Mouse (Mus musculus) neutrophil, adult 5-6 weeks (primary cell): ENCODE measurements around the gene Nfix. TPM values are rescaled to one million over a fixed set of nuclear protein-coding genes. Genes with fewer than 3 reads are reported as not detected.
A peak's percentile ranks its signal among the peaks of the same experiment; 100 is the strongest.

Experiments used
- ATAC-seq: fragments of 151-379, 151-347 bp; 2 replicates; pipeline ENCODE4 v1.8.0; 2017; ENCODE audit warnings: mild to moderate bottlenecking, moderate TSS enrichment; ENCODE audit not compliant: insufficient number of reproducible peaks, poor library complexity, low FRiP score, severe bottlenecking; ENCODE audit errors: extremely low read depth
- total RNA-seq: library from RNA; stranded (forward); fragments of 200-1000 nt; gene quantifications from 2 replicates; pipeline ENCODE4 v1.2.3, GENCODE M21; 2017

Nfix gene
- total RNA-seq, 1 experiment from 2014 or later, result 1.7 TPM

GRCm38 (mm10) chr8:84809109-84809940 lies 9.2 kb upstream of the Nfix start:
- no peak for ATAC-seq

- no peak for ATAC-seq
Observed at GRCm38 (mm10) chr8:84806031-84806430, 5.9 kb upstream of the Nfix start.

GRCm38 (mm10) chr8:84799136-84799931 lies 810 bp downstream of the Nfix start:
- peak; percentile 11; the same call in 1 of the 2 replicates for ATAC-seq

- ATAC-seq, result no peak
Observed at GRCm38 (mm10) chr8:84798446-84799135, 1.6 kb downstream of the Nfix start.

GRCm38 (mm10) chr8:84797971-84798370 lies 2.2 kb downstream of the Nfix start:
- no peak for ATAC-seq

GRCm38 (mm10) chr8:84797256-84797797 lies 2.8 kb downstream of the Nfix start:
- ATAC-seq, result no peak

GRCm38 (mm10) chr8:84794486-84794885 lies 5.7 kb downstream of the Nfix start:
- no peak for ATAC-seq

- no peak for ATAC-seq
Observed at GRCm38 (mm10) chr8:84793791-84794485, 6.2 kb downstream of the Nfix start.

GRCm38 (mm10) chr8:84793134-84793533 lies 7.0 kb downstream of the Nfix start:
- no peak for ATAC-seq

GRCm38 (mm10) chr8:84792429-84792947 lies 7.7 kb downstream of the Nfix start:
- ATAC-seq, result no peak

- no peak for ATAC-seq
Observed at GRCm38 (mm10) chr8:84790537-84790936, 9.6 kb downstream of the Nfix start.

GRCm38 (mm10) chr8:84789855-84790486 lies 10.2 kb downstream of the Nfix start:
- no peak for ATAC-seq

- no peak for ATAC-seq
Observed at GRCm38 (mm10) chr8:84789345-84789744, 10.8 kb downstream of the Nfix start.

GRCm38 (mm10) chr8:84788896-84789295 lies 11.2 kb downstream of the Nfix start:
- ATAC-seq, result no peak

GRCm38 (mm10) chr8:84787523-84788302 lies 12.4 kb downstream of the Nfix start:
- no peak for ATAC-seq

GRCm38 (mm10) chr8:84786801-84787467 lies 13.2 kb downstream of the Nfix start:
- ATAC-seq, result no peak
